Mouse (Mus musculus): ENCODE results near the gene Olfr872. TPM values are rescaled to one million over a fixed set of nuclear protein-coding genes. Genes with fewer than 3 reads are reported as not detected.
"Not testable (repeated sequence)": the region's sequence is repeated elsewhere in the genome, so short reads cannot be mapped to it uniquely, and the experiment has no call there.

The Olfr872 gene
- total RNA-seq (2014; fragmentation: Nextera tagmentation): not detected in 2 replicates
- not detected in 2 replicates for total RNA-seq (2017)

GRCm38 (mm10) chr9:20236819-20237218 is at the start of gene Olfr872:
Gene Olfr872 (plus strand): TSS chr9:20237119.
- no peak for ATAC-seq (replicated peaks; ENCODE audit: poor library complexity, severe bottlenecking)

- ATAC-seq (replicated peaks; ENCODE audit: poor library complexity, severe bottlenecking): no peak
Observed at GRCm38 (mm10) chr9:20202131-20202530, 34.8 kb upstream of the Olfr872 start.

GRCm38 (mm10) chr9:20203413-20203984 is 33.4 kb upstream of the Olfr872 start:
- not testable (repeated sequence) for ATAC-seq (replicated peaks; ENCODE audit: poor library complexity, severe bottlenecking)

- ATAC-seq (replicated peaks; ENCODE audit: poor library complexity, severe bottlenecking): no peak
Observed at GRCm38 (mm10) chr9:20210812-20211211, 26.1 kb upstream of the Olfr872 start.

- ATAC-seq (replicated peaks; ENCODE audit: poor library complexity, severe bottlenecking): no peak
Observed at GRCm38 (mm10) chr9:20211477-20211876, 25.4 kb upstream of the Olfr872 start.

GRCm38 (mm10) chr9:20211907-20212306 is 25.0 kb upstream of the Olfr872 start, which contains the start of gene Olfr871:
Gene Olfr871 (plus strand): TSS chr9:20212207.
- no peak for ATAC-seq (replicated peaks; ENCODE audit: poor library complexity, severe bottlenecking)

GRCm38 (mm10) chr9:20237378-20237777 is 459 bp downstream of the Olfr872 start:
- ATAC-seq (replicated peaks; ENCODE audit: poor library complexity, severe bottlenecking): peak; percentile 72

GRCm38 (mm10) chr9:20282051-20282450 is 45.1 kb downstream of the Olfr872 start, which contains the start of gene Olfr39:
Gene Olfr39 (plus strand): TSS chr9:20282351.
- ATAC-seq (replicated peaks; ENCODE audit: poor library complexity, severe bottlenecking): no peak

- not testable (repeated sequence) for ATAC-seq (replicated peaks; ENCODE audit: poor library complexity, severe bottlenecking)
Observed at GRCm38 (mm10) chr9:20295562-20295961, 58.6 kb downstream of the Olfr872 start.

GRCm38 (mm10) chr9:20298232-20298631 is 61.3 kb downstream of the Olfr872 start, which contains the start of gene Olfr873:
Gene Olfr873 (plus strand): TSS chr9:20298532.
- ATAC-seq (replicated peaks; ENCODE audit: poor library complexity, severe bottlenecking): no peak

Other genes with a start within 250 kb of the Olfr872 start
- not detected in 2 replicates for gene Olfr866, start 209.1 kb upstream of the Olfr872 start, total RNA-seq (2014; fragmentation: Nextera tagmentation)
- not detected in 2 replicates for gene Olfr866, start 209.1 kb upstream of the Olfr872 start, total RNA-seq (2017)
- not detected in 2 replicates for gene Olfr867, start 179.6 kb upstream of the Olfr872 start, total RNA-seq (2014; fragmentation: Nextera tagmentation)
- gene Olfr867, start 179.6 kb upstream of the Olfr872 start, total RNA-seq (2017): not detected in 2 replicates
- gene Olfr868, start 138.5 kb upstream of the Olfr872 start, total RNA-seq (2014; fragmentation: Nextera tagmentation): not detected in 2 replicates
- not detected in 2 replicates for gene Olfr868, start 138.5 kb upstream of the Olfr872 start, total RNA-seq (2017)
- gene Olfr869, start 108.1 kb upstream of the Olfr872 start, total RNA-seq (2014; fragmentation: Nextera tagmentation): not detected in 2 replicates
- not detected in 2 replicates for gene Olfr869, start 108.1 kb upstream of the Olfr872 start, total RNA-seq (2017)
- gene Olfr870, start 63.1 kb upstream of the Olfr872 start, total RNA-seq (2014; fragmentation: Nextera tagmentation): not detected in 2 replicates
- gene Olfr870, start 63.1 kb upstream of the Olfr872 start, total RNA-seq (2017): not detected in 2 replicates
- gene Olfr871, start 24.9 kb upstream of the Olfr872 start, total RNA-seq (2014; fragmentation: Nextera tagmentation): not detected in 2 replicates
- gene Olfr871, start 24.9 kb upstream of the Olfr872 start, total RNA-seq (2017): not detected in 2 replicates
- gene Olfr39, start 45.2 kb downstream of the Olfr872 start, total RNA-seq (2014; fragmentation: Nextera tagmentation): not detected in 2 replicates
- gene Olfr39, start 45.2 kb downstream of the Olfr872 start, total RNA-seq (2017): not detected in 2 replicates
- gene Olfr873, start 61.4 kb downstream of the Olfr872 start, total RNA-seq (2014; fragmentation: Nextera tagmentation): not detected in 2 replicates
- not detected in 2 replicates for gene Olfr873, start 61.4 kb downstream of the Olfr872 start, total RNA-seq (2017)
- gene Olfr18, start 99.0 kb downstream of the Olfr872 start, total RNA-seq (2014; fragmentation: Nextera tagmentation): not detected in 2 replicates
- not detected in 2 replicates for gene Olfr18, start 99.0 kb downstream of the Olfr872 start, total RNA-seq (2017)
- gene Zfp560, start 148.1 kb downstream of the Olfr872 start, total RNA-seq (2014; fragmentation: Nextera tagmentation): 20.4 and 25.0 TPM in 2 replicates
- 5.6 and 8.1 TPM in 2 replicates for gene Zfp560, start 148.1 kb downstream of the Olfr872 start, total RNA-seq (2017)
- gene Zfp26, start 223.0 kb downstream of the Olfr872 start, total RNA-seq (2014; fragmentation: Nextera tagmentation): 19.6 and 28.9 TPM in 2 replicates
- 21.0 and 29.0 TPM in 2 replicates for gene Zfp26, start 223.0 kb downstream of the Olfr872 start, total RNA-seq (2017)

Measured in granulocyte monocyte progenitor cell, adult 5-6 weeks (primary cell).